Mouse (Mus musculus) ES-E14 (cell line): ENCODE results near the gene Etv6.

Experiments
- CHD2 ChIP-seq: IDR thresholded peaks from 2 replicates; pipeline ENCODE4 v1.6.1; 2014; ENCODE audit warnings: mild to moderate bottlenecking, low read depth, low read length, inconsistent platforms
- MAFK ChIP-seq: IDR thresholded peaks from 2 replicates; pipeline ENCODE4 v1.6.1; 2014; ENCODE audit warnings: mild to moderate bottlenecking, low read depth, low read length, inconsistent platforms; ENCODE audit not compliant: insufficient read depth
- ZC3H11A ChIP-seq: IDR thresholded peaks from 2 replicates; pipeline ENCODE4 v1.6.1; 2012; ENCODE audit warnings: low read depth, mild to moderate bottlenecking, inconsistent platforms, low read length, borderline replicate concordance

DNA sequence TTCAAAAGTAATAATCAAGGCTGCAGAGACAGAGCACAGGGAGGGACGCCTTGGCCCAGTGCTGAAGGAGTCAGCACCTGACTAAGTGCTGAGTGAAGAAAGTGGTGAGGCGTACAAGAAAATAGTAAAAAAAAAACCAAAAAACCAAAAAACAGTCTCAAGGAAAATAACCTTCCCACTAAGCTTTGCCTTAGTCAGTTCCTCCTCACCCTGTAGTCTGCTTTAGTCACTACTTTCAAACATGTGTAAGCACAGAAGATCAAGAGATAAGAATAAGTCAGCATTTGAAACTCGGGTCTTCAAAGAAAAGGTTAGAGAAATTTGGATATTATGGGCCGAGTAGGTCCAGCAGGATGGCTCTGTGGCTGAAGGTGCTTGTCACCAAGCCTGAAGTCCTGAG lies 52.2 kb downstream of the Etv6 start:
- TF ChIP-seq ZC3H11A (no peak), MAFK (no peak), CHD2 (no peak)
